Mouse (Mus musculus): ENCODE data around the gene Etv3.

DNA sequence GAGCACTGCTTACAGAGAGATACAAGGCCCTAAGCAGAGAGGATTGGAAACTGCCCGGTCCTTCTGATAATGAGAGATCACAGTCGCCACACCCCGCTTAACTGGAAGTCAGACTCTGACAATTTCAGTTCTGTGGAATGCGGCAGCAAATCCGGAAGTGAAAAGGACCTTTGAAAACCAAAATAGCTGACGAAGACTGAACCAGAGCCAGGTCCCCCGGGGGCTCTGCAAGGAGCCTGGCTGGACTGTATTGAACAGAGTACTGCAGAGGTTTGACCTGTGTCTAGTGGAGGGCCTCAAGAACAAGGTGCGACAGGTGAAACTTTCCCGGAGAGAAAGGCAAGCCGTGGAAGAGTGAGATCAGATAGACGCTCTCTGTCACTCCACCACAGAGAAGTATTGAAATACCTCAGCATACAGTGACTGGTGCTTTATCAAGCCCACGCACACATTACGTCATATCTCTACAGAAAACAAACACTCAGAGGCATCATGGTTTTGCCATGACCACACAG lies 9.6 kb upstream of the Etv3 start:
- TF ChIP-seq CTCF (IDR thresholded peaks at IDR 0.05; ENCODE audit: control insufficient read depth, insufficient read depth, insufficient read length) = no peak
- TF ChIP-seq CEBPB (IDR thresholded peaks at IDR 0.05; ENCODE audit: low read depth) = no peak
- no peak for TF ChIP-seq MAX (IDR thresholded peaks at IDR 0.05)

Data from C2C12 (cell line).